Mouse (Mus musculus) kidney, adult 2 months (tissue): ENCODE data around the gene Ddias.
A peak's percentile ranks its signal among the peaks of the same experiment; 100 is the strongest.

Experiments used
- CTCF ChIP-seq: fragments of 200-500 bp; conservative IDR thresholded peaks from 2 replicates; pipeline ENCODE4 v1.5.1; 2011; ENCODE audit warnings: low read depth, mild to moderate bottlenecking, control low read depth, low read length, moderate library complexity, mixed read lengths; ENCODE audit not compliant: insufficient read depth, insufficient read length
- POLR2A ChIP-seq: fragments of 200-500 bp; IDR thresholded peaks from one replicate; pipeline ENCODE4 v1.6.1; 2011; ENCODE audit warnings: low read depth, low read length, control low read depth

DNA sequence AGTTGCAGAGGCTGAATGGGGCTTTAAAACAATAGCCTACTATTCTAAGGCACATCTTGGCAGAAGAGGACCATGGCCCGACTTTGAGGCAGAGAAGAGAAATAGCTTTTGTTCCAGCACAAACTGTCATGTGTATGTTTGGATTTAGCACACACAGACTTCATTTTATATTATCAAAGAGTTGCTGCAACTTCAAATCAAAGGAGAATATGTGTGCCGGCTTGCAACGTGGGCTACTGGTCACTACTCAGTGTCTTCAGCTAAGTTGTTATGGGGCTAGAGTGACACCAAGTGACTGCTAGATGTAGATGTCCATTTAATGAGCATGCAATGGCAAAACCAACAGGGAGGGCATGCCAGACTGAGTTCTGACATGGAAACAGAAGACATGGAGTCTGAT lies 46.1 kb downstream of the Ddias start:
- TF ChIP-seq POLR2A (no peak), CTCF (peak; percentile 58)
